Mouse (Mus musculus): ENCODE results near the gene Polr3e. TPM values are rescaled to one million over a fixed set of nuclear protein-coding genes. Genes with fewer than 3 reads are reported as not detected.
"Not testable (repeated sequence)": the region's sequence is repeated elsewhere in the genome, so short reads cannot be mapped to it uniquely, and the experiment has no call there.

Polr3e gene
- polyA plus RNA-seq, 1 experiment from 2014 or later: 31.8 TPM

DNA sequence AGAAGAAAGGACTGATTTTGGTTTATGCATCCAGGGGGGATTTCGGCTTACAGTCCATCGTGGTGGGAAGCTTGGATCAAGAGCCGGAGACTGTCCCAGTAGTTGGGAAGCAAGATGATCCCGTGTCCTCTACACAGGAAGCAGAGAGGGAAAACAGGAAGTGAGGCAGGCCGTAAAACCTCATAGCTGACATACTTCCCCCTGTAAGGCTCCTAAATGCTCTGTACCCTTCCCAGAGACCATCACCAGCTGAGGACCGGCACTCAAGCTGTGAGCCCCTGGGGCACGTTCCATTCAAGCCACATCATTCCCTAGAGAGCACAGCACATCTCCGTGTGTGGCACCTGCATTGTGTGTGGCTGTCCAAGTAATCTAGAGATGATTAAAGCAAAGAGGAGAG lies 15.8 kb upstream of the Polr3e start:
- Histone ChIP-seq H3K27me3 (ENCODE audit: insufficient read depth, low read length) (no peaks in the 10 kb centered on the region), H3K36me3 (ENCODE audit: insufficient read depth, low read length) (peaks cover 5% of the 10 kb centered on the region; the same call in 1 of the 2 replicates), H3K9ac (ENCODE audit: low read depth, low read length) (no peak overlapping the region), H3K9me3 (replicated peaks; ENCODE audit: low read length) (no peaks in the 10 kb centered on the region), H3K27ac (no peak overlapping the region), H3K4me3 (replicated peaks; ENCODE audit: low read depth, low read length) (no peak overlapping the region), H3K4me2 (ENCODE audit: low read length) (no peak overlapping the region), H3K4me1 (replicated peaks; ENCODE audit: insufficient read depth, low read length) (no peaks in the 10 kb centered on the region)
- WGBS: 52% methylated on average over 8 of the region's 8 CpGs
- no peak for TF ChIP-seq CTCF (IDR thresholded peaks at IDR 0.05; ENCODE audit: low read depth)
- no peak for ATAC-seq (replicated peaks; ENCODE audit: low FRiP score, low read depth)
- peak; percentile 20 for DNase-seq (ENCODE audit: low spot score)

DNA sequence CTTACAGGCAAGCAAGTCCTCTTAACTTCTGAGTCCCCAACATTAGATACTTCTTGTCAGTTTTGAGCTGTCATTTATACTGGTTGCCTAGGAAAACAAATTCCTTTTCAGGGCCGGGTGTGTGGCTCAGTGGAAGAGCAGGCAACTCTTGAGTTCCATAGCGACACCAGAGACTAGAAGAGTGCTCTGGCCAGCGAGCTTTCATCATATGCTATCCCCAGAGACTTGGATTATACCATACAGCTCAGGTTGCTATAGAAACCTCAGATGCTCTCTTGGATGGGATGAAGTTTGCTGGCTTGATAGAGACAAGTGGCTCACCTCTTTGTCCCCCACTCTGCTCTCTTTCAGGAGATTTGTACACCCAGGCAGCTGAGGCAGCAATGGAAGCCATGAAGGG lies 14.6 kb upstream of the Polr3e start:
- no peak overlapping the region for H3K27ac ChIP-seq
- no peak overlapping the region for H3K4me3 ChIP-seq (replicated peaks; ENCODE audit: low read depth, low read length)
- no peaks in the 10 kb centered on the region for H3K27me3 ChIP-seq (ENCODE audit: insufficient read depth, low read length)
- ATAC-seq (replicated peaks; ENCODE audit: low FRiP score, low read depth) (no peak), DNase-seq (ENCODE audit: low spot score) (no peak)
- H3K9ac ChIP-seq (ENCODE audit: low read depth, low read length): no peak overlapping the region
- no peak for TF ChIP-seq CTCF (IDR thresholded peaks at IDR 0.05; ENCODE audit: low read depth)
- peaks cover 5% of the 10 kb centered on the region; the same call in 1 of the 2 replicates for H3K36me3 ChIP-seq (ENCODE audit: insufficient read depth, low read length)
- WGBS: 81% methylated on average over 3 of the region's 3 CpGs
- no peak overlapping the region for H3K4me2 ChIP-seq (ENCODE audit: low read length)
- no peaks in the 10 kb centered on the region for H3K9me3 ChIP-seq (replicated peaks; ENCODE audit: low read length)
- no peaks in the 10 kb centered on the region for H3K4me1 ChIP-seq (replicated peaks; ENCODE audit: insufficient read depth, low read length)

DNA sequence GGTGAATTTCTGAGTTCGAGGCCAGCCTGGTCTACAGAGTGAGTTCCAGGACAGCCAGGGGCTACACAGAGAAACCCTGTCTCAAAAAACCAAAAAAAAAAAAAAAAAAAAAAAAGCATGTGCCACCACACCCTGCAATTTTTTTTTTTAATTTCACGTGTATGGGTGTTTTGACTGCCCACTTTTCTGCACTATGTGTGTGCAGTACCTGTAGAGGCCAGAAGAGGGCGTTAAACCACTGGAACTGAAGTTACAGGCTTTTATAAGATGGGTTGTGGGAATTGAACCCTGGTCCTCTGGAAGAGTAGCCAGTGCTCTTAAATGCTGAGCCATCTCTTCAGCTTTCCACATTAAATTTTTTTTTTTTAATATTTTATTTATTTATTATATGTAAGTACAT lies 7.4 kb upstream of the Polr3e start:
- H3K4me2 ChIP-seq (ENCODE audit: low read length); H3K4me3 ChIP-seq (replicated peaks; ENCODE audit: low read depth, low read length); H3K36me3 ChIP-seq (ENCODE audit: insufficient read depth, low read length); H3K27ac ChIP-seq; H3K9ac ChIP-seq (ENCODE audit: low read depth, low read length); H3K9me3 ChIP-seq (replicated peaks; ENCODE audit: low read length); H3K27me3 ChIP-seq (ENCODE audit: insufficient read depth, low read length); DNase-seq (ENCODE audit: low spot score); ATAC-seq (replicated peaks; ENCODE audit: low FRiP score, low read depth); H3K4me1 ChIP-seq (replicated peaks; ENCODE audit: insufficient read depth, low read length): not testable (repeated sequence)
- 67% methylated on average over 3 of the region's 3 CpGs for WGBS
- peak; percentile 21; the same call in 1 of the 2 replicates for TF ChIP-seq CTCF (IDR thresholded peaks at IDR 0.05; ENCODE audit: low read depth)

DNA sequence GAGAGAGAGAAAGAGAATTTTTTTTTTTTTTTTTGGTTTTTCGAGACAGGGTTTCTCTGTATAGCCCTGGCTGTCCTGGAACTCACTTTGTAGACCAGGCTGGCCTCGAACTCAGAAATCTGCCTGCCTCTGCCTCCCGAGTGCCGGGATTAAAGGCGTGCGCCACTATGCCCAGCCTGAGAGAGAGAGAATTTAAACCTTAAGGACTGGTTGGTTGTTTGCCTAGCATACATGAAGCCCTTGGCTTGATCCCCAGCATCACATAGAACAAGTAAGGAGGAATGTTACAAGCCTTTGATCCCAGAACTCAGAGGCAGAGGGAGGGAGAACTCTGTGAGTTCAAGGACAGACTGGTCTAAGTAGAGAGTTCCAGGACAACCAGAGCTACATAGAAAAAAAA lies 6.3 kb upstream of the Polr3e start:
- not testable (repeated sequence) for H3K4me3 ChIP-seq (replicated peaks; ENCODE audit: low read depth, low read length); H3K4me2 ChIP-seq (ENCODE audit: low read length); ATAC-seq (replicated peaks; ENCODE audit: low FRiP score, low read depth); H3K27me3 ChIP-seq (ENCODE audit: insufficient read depth, low read length); H3K36me3 ChIP-seq (ENCODE audit: insufficient read depth, low read length); DNase-seq (ENCODE audit: low spot score); H3K9me3 ChIP-seq (replicated peaks; ENCODE audit: low read length); H3K9ac ChIP-seq (ENCODE audit: low read depth, low read length); H3K4me1 ChIP-seq (replicated peaks; ENCODE audit: insufficient read depth, low read length); H3K27ac ChIP-seq
- 83% methylated on average over 5 of the region's 6 CpGs for WGBS

DNA sequence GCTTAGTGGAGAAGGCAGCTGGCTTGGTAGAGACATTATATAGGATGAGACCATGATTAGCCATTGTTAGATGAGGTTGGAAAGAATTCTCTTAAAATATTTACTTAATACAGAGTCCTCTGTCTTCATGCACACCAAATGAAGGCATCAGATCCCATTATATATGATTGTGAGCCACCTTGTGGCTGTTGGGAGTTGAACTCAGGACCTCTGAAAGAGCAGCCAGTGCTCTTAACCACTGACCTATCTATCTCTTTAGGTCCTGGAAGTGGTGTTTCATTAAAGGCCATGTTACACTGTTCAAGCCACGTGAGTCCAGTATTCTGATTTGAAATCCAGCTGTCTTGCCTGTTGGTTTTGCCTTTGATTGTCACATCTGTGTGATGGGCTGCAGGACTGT lies 4.2 kb upstream of the Polr3e start:
- Histone ChIP-seq H3K36me3 (ENCODE audit: insufficient read depth, low read length) (no peaks in the 10 kb centered on the region), H3K9me3 (replicated peaks; ENCODE audit: low read length) (no peaks in the 10 kb centered on the region), H3K4me3 (replicated peaks; ENCODE audit: low read depth, low read length) (no peak overlapping the region), H3K27me3 (ENCODE audit: insufficient read depth, low read length) (no peaks in the 10 kb centered on the region), H3K9ac (ENCODE audit: low read depth, low read length) (no peak overlapping the region), H3K4me1 (replicated peaks; ENCODE audit: insufficient read depth, low read length) (no peaks in the 10 kb centered on the region), H3K27ac (no peak overlapping the region), H3K4me2 (ENCODE audit: low read length) (no peak overlapping the region)
- peak; percentile 44; the same call in 1 of the 2 replicates for TF ChIP-seq CTCF (IDR thresholded peaks at IDR 0.05; ENCODE audit: low read depth)
- no peak for DNase-seq (ENCODE audit: low spot score)
- no peak for ATAC-seq (replicated peaks; ENCODE audit: low FRiP score, low read depth)
- WGBS: 41% methylated on average over 1 of the region's 1 CpGs

DNA sequence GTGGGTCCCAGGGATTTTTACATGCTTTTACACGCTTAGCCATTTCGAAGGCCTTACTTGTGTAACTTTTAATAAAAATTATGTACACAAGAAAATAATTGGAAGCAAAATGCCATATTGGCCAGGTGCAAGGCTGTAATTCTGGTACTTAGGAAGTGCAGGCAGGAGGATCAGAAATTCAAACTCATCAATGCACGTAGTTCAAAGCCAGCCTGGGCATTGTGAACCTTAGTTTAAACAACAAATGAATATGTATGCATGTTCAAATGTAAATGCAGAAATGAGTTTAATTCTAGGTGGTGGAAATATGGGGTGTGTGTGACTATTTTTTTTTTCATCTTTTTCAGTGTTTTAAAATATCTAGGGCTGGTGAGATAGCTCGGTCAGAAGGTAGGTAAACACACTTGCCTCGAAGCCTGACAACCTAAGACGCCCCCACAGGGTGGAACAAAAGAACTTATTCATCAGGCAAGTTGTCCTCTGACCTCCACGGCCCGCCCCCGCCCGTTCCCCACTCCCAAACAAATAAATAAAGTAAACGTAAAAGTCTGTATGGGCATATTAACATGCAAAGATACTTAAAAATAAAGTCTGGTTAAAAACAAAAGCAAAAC lies 1.2 kb upstream of the Polr3e start:
- no peaks in the 10 kb centered on the region for H3K4me1 ChIP-seq (replicated peaks; ENCODE audit: insufficient read depth, low read length)
- ATAC-seq (replicated peaks; ENCODE audit: low FRiP score, low read depth) (no peak), DNase-seq (ENCODE audit: low spot score) (no peak)
- no peaks in the 10 kb centered on the region for H3K27me3 ChIP-seq (ENCODE audit: insufficient read depth, low read length)
- WGBS: 36% methylated on average over 11 of the region's 11 CpGs
- H3K9me3 ChIP-seq (replicated peaks; ENCODE audit: low read length): no peaks in the 10 kb centered on the region
- H3K4me2 ChIP-seq (ENCODE audit: low read length): no peak overlapping the region
- H3K9ac ChIP-seq (ENCODE audit: low read depth, low read length): no peak overlapping the region
- TF ChIP-seq CTCF (IDR thresholded peaks at IDR 0.05; ENCODE audit: low read depth): no peak
- H3K27ac ChIP-seq: no peak overlapping the region
- no peaks in the 10 kb centered on the region for H3K36me3 ChIP-seq (ENCODE audit: insufficient read depth, low read length)
- H3K4me3 ChIP-seq (replicated peaks; ENCODE audit: low read depth, low read length): no peak overlapping the region

DNA sequence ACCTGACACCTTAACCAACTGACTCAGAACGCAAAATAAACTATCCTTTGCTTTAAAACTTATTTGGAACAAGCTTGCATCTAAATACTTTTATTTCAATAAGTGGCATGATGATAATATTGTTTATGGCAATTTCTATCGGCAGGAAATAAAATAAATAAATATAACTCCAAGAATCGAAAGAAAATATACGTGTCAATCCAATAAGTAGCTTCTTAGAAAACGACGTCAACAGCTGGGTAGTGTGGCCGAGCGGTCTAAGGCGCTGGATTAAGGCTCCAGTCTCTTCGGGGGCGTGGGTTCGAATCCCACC lies 309 bp upstream of the Polr3e start:
- H3K9ac ChIP-seq (ENCODE audit: low read depth, low read length): no peak overlapping the region
- H3K4me2 ChIP-seq (ENCODE audit: low read length): peak overlapping the region; percentile 39
- 7% methylated on average over 12 of the region's 12 CpGs for WGBS
- H3K27me3 ChIP-seq (ENCODE audit: insufficient read depth, low read length): no peaks in the 10 kb centered on the region
- ATAC-seq (replicated peaks; ENCODE audit: low FRiP score, low read depth): no peak; the same call in 1 of the 2 replicates
- no peak overlapping the region for H3K27ac ChIP-seq
- no peaks in the 10 kb centered on the region for H3K36me3 ChIP-seq (ENCODE audit: insufficient read depth, low read length)
- peak overlapping the region; percentile 88 for H3K4me3 ChIP-seq (replicated peaks; ENCODE audit: low read depth, low read length)
- no peak for TF ChIP-seq CTCF (IDR thresholded peaks at IDR 0.05; ENCODE audit: low read depth)
- H3K4me1 ChIP-seq (replicated peaks; ENCODE audit: insufficient read depth, low read length): no peaks in the 10 kb centered on the region
- no peak for DNase-seq (ENCODE audit: low spot score)
- H3K9me3 ChIP-seq (replicated peaks; ENCODE audit: low read length): no peaks in the 10 kb centered on the region

Measured in kidney, postnatal 0 days (tissue).